Mouse (Mus musculus) lung, adult 18-20 months (tissue): ENCODE measurements around the gene Mrpl54.

Experiments
- DNase-seq, 2 experiments: peaks; one replicate each; pipeline ENCODE4 v3.0.0; 2022; ENCODE audit warnings: mixed read lengths in 2 of 2

Gene Mrpl54

GRCm38 (mm10) chr10:81266211-81267105, at the start of gene Mrpl54, which contains the start of gene Apba3:
TSS of gene Mrpl54 (minus strand) at chr10:81266934.
TSS of gene Apba3 (plus strand) at chr10:81266960.
- DNase-seq: peak; percentile 96

- no peak for DNase-seq
Observed at GRCm38 (mm10) chr10:81315587-81315986, 48.9 kb upstream of the Mrpl54 start.

GRCm38 (mm10) chr10:81314201-81314600, 47.5 kb upstream of the Mrpl54 start:
- no peak for DNase-seq

GRCm38 (mm10) chr10:81313581-81313980, 46.8 kb upstream of the Mrpl54 start:
- DNase-seq: no peak

GRCm38 (mm10) chr10:81309571-81309970, 42.8 kb upstream of the Mrpl54 start:
- no peak for DNase-seq

- DNase-seq: no peak
Observed at GRCm38 (mm10) chr10:81306837-81307682, 40.3 kb upstream of the Mrpl54 start.

GRCm38 (mm10) chr10:81306173-81306668, 39.5 kb upstream of the Mrpl54 start:
- no peak for DNase-seq

- DNase-seq: no peak
Observed at GRCm38 (mm10) chr10:81305663-81306062, 38.9 kb upstream of the Mrpl54 start.

- DNase-seq: peak; percentile 46 to 60
Observed at GRCm38 (mm10) chr10:81304597-81305238, 38.0 kb upstream of the Mrpl54 start.

- DNase-seq: no peak
Observed at GRCm38 (mm10) chr10:81303761-81304160, 37.0 kb upstream of the Mrpl54 start.

GRCm38 (mm10) chr10:81303258-81303657, 36.5 kb upstream of the Mrpl54 start:
- no peak for DNase-seq

- DNase-seq: no peak
Observed at GRCm38 (mm10) chr10:81302781-81303218, 36.1 kb upstream of the Mrpl54 start.

- DNase-seq: no peak
Observed at GRCm38 (mm10) chr10:81302288-81302687, 35.6 kb upstream of the Mrpl54 start.

GRCm38 (mm10) chr10:81301321-81301720, 34.6 kb upstream of the Mrpl54 start:
- no peak for DNase-seq

- no peak for DNase-seq
Observed at GRCm38 (mm10) chr10:81300352-81300907, 33.7 kb upstream of the Mrpl54 start.

GRCm38 (mm10) chr10:81299585-81300351, 33.0 kb upstream of the Mrpl54 start:
- no peak for DNase-seq

GRCm38 (mm10) chr10:81298369-81299100, 31.8 kb upstream of the Mrpl54 start:
- peak in 1 of 2 experiments; percentile 72 for DNase-seq

- DNase-seq: peak; percentile 85
Observed at GRCm38 (mm10) chr10:81297845-81298244, 31.1 kb upstream of the Mrpl54 start.

- DNase-seq: no peak
Observed at GRCm38 (mm10) chr10:81297246-81297645, 30.5 kb upstream of the Mrpl54 start.

- DNase-seq: no peak
Observed at GRCm38 (mm10) chr10:81295185-81295584, 28.5 kb upstream of the Mrpl54 start.

GRCm38 (mm10) chr10:81294442-81294841, 27.7 kb upstream of the Mrpl54 start:
- DNase-seq: no peak
